Mouse (Mus musculus): ENCODE data around the gene Hmgb2.

DNA sequence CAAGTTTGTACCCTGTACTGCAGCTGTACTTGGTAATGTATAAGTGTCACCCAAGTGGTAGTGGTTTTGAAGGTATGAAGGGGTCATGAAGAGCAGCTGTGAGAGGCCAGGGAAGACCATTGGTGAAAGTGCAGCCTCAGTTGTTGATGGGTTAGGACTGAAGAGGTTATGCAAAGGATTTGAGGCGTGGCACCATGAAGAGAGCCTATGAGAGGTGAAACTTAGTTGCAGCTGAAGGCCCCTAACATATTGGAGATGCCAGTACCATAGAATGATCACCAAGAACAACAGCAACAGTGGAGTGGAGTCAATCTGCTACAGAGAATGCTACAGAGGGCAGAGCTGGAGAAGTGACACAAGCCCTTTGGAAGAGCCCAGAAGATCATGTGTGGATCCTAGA, 22.3 kb upstream of the Hmgb2 start:
- no peak for TF ChIP-seq CTCF (IDR thresholded peaks at IDR 0.05; ENCODE audit: control insufficient read depth, insufficient read depth, insufficient replicate concordance, low read depth, low read length)
- no peak for TF ChIP-seq POLR2A (IDR thresholded peaks at IDR 0.05; ENCODE audit: control insufficient read depth, low read depth, low read length)
